Mouse (Mus musculus): Measurements from ENCODE around the gene Prr12.

DNA sequence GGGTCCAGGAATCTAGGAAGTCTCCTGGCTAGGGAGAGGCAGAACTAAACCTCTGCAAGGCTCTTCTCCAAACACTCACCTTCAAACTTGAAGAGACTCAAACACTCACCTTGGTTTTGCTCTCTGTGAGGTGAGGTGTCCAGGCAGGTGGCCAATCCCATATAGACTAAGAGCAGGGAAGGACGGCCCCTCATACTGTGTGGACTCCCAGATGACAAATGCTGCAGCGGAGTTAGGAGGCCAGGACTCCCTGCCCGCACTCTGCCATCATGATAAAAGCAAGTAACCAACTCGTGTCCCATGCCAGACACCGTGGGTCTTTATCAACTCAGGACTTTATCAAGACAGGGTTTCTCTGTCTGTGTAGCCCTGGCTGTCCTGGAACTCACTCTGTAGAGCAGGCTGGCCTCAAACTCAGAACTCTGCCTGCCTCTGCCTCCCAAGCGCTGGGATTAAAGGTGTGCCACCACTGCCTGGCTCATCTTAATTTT is 8.0 kb upstream of the Prr12 start:
- no peak for TF ChIP-seq CTCF (IDR thresholded peaks at IDR 0.05; ENCODE audit: low read depth)
- no peak for TF ChIP-seq EP300 (IDR thresholded peaks at IDR 0.05; ENCODE audit: low read depth)

All from liver, postnatal 0 days (tissue).